ENCODE assay signal across 10 mouse cellular contexts in the genomic region with DNA sequence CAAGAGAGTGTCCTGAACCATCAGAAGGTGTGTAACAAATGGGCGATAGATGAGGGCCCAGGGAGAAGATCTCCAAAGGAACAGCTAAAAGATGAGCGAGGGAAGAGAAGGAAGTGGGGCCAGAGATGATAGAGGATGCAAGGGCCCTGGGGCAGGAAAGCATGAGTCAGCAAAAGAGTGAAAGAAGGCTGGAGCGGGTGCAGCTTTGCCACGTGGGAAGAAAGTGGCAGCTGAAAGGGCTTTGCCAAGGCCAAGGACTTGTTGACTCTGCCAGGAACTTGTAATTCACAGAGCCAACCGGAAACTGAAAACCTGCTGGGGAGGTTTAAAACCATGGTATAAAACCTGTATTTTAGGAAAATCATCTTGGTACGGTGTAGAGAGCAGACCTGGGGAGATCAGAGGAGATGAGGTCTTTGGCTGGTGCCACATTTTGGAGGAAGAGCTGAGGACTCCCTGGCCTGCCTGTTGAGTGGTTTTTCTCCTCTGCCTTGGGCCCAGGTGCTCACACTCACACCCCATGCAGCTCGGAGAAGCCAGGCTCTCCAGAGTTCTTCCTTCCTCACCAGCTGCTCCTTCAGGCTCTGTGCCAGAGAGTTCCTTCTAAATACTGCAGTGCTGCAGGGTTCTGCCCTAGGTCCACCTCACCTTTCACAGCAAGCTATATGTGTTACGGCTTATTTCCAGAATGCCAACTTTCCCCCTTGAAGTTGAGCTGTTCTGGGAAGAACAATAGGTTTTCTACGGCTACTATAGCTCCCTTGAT. TPM values are rescaled to one million over a fixed set of nuclear protein-coding genes. Genes with fewer than 3 reads are reported as not detected.
DNase-seq lines count a peak whose midpoint lies in the region; ATAC-seq and TF ChIP-seq lines count a peak whose summit lies in the region.
"Had no signal": no experiment of that assay in that cellular context is flagged by ENCODE, and none has a peak within 500 bp of the region (broad histone marks: within the 10 kb centered on the region; RNA-seq: fewer than 3 reads in every experiment).

No protein-coding gene starts in this region.

- no peak for ATAC-seq in forebrain, embryonic 11.5 days (replicated peaks; ENCODE audit: low FRiP score)
- ATAC-seq in forebrain, postnatal 0 days: no peak
- peak; percentile 47 for ATAC-seq in common myeloid progenitor, adult 5-6 weeks (replicated peaks; ENCODE audit: low read depth, poor library complexity, severe bottlenecking)
- ATAC-seq in stomach, postnatal 0 days (ENCODE audit: low FRiP score, low TSS enrichment): 0 out of 2 replicates have a peak, but pooled peaks have one; percentile 10
- ATAC-seq: CD4-positive, CD25-positive, alpha-beta regulatory T cell, adult 4 months had no signal

- WGBS in forebrain, embryonic 11.5 days: 85% methylated on average over 9 of the region's 9 CpGs
- WGBS in forebrain, postnatal 0 days: 66% methylated on average over 9 of the region's 9 CpGs
- 65% methylated on average over 9 of the region's 9 CpGs for WGBS in stomach, postnatal 0 days

- H3K36me3 ChIP-seq in forebrain, embryonic 11.5 days (ENCODE audit: control insufficient read depth, insufficient read depth, low read length): peaks cover 2% of the 10 kb centered on the region; the same call in 1 of the 2 replicates
- no peaks in the 10 kb centered on the region for H3K36me3 ChIP-seq in forebrain, postnatal 0 days (ENCODE audit: insufficient read depth)
- peaks cover 24% of the 10 kb centered on the region for H3K36me3 ChIP-seq in stomach, postnatal 0 days (ENCODE audit: control insufficient read depth, insufficient read depth, low read length)

- 0 out of 2 replicates have a peak overlapping the region, but pooled peaks have one; percentile 6 for H3K9ac ChIP-seq in forebrain, embryonic 11.5 days (ENCODE audit: low read length)
- H3K9ac ChIP-seq in forebrain, postnatal 0 days: no peak overlapping the region
- H3K9ac ChIP-seq in stomach, postnatal 0 days (ENCODE audit: low read length): no peak overlapping the region

- no peak overlapping the region for H3K27ac ChIP-seq in forebrain, embryonic 11.5 days (ENCODE audit: low read depth, low read length)
- no peak overlapping the region for H3K27ac ChIP-seq in forebrain, postnatal 0 days (ENCODE audit: low read depth, low read length)
- H3K27ac ChIP-seq in stomach, postnatal 0 days (replicated peaks): no peak overlapping the region

- TF ChIP-seq CTCF in forebrain, postnatal 0 days (IDR thresholded peaks at IDR 0.05; ENCODE audit: low read depth): no peak
- TF ChIP-seq CTCF in stomach, postnatal 0 days (IDR thresholded peaks at IDR 0.05; ENCODE audit: low read depth): no peak

- H3K4me3 ChIP-seq in forebrain, embryonic 11.5 days (ENCODE audit: low read depth, low read length): no peak overlapping the region
- H3K4me3 ChIP-seq in forebrain, postnatal 0 days (ENCODE audit: low read depth, low read length): no peak overlapping the region
- no peak overlapping the region for H3K4me3 ChIP-seq in stomach, postnatal 0 days (ENCODE audit: low read depth, low read length)

- H3K27me3 ChIP-seq in forebrain, embryonic 11.5 days (ENCODE audit: control insufficient read depth, insufficient read depth, low read length): no peaks in the 10 kb centered on the region
- H3K27me3 ChIP-seq in forebrain, postnatal 0 days (ENCODE audit: insufficient read depth, low read length): no peaks in the 10 kb centered on the region
- no peaks in the 10 kb centered on the region for H3K27me3 ChIP-seq in stomach, postnatal 0 days (ENCODE audit: control insufficient read depth, insufficient read depth, low read length)

- DNase-seq in forebrain, embryonic 11.5 days (ENCODE audit: low spot score): no peak
- DNase-seq in forebrain, postnatal 0 days: no peak
- peak; percentile 52 for DNase-seq in ovary, adult 18-20 months (ENCODE audit: low spot score)
- no peak for DNase-seq in ovary, postnatal 36 days (ENCODE audit: low spot score)
- DNase-seq in stomach, postnatal 0 days (ENCODE audit: low spot score): no peak
- no peak for DNase-seq in liver
- no peak for DNase-seq in embryo, embryonic 11 days
- DNase-seq: lung, postnatal 4 days had no signal

- H3K4me2 ChIP-seq in forebrain, embryonic 11.5 days (ENCODE audit: low read depth, low read length, severe bottlenecking): no peak overlapping the region
- no peak overlapping the region for H3K4me2 ChIP-seq in forebrain, postnatal 0 days (ENCODE audit: low read depth)
- no peak overlapping the region for H3K4me2 ChIP-seq in stomach, postnatal 0 days (replicated peaks; ENCODE audit: low read depth)

- H3K4me1 ChIP-seq in forebrain, embryonic 11.5 days (replicated peaks; ENCODE audit: control insufficient read depth, insufficient read depth, low read length): no peaks in the 10 kb centered on the region
- H3K4me1 ChIP-seq in forebrain, postnatal 0 days (ENCODE audit: insufficient read depth): no peaks in the 10 kb centered on the region
- no peaks in the 10 kb centered on the region for H3K4me1 ChIP-seq in stomach, postnatal 0 days (replicated peaks; ENCODE audit: control insufficient read depth, insufficient read depth)

- no peaks in the 10 kb centered on the region for H3K9me3 ChIP-seq in forebrain, embryonic 11.5 days (ENCODE audit: control insufficient read depth, low read length)
- no peaks in the 10 kb centered on the region for H3K9me3 ChIP-seq in forebrain, postnatal 0 days (ENCODE audit: low read length)
- no peaks in the 10 kb centered on the region for H3K9me3 ChIP-seq in stomach, postnatal 0 days (ENCODE audit: control insufficient read depth, low read length)

- TF ChIP-seq EP300 in stomach, postnatal 0 days (optimal IDR thresholded peaks at IDR 0.05): no peak

RNA-seq across cellular contexts. Expression of a gene that starts 9.3 kb away (rescaled TPM):
- 6.0 and 8.1 TPM in 2 replicates for polyA plus RNA-seq in forebrain, embryonic 11.5 days (2014; fragmentation: Nextera tagmentation; extraction: Ambion mirVana)
- total RNA-seq in forebrain, postnatal 0 days (2014; rRNA removed): 6.3 and 11.7 TPM in 2 replicates
- 7.2 and 8.6 TPM in 2 replicates for polyA plus RNA-seq in forebrain, postnatal 0 days (2015; fragmentation: Nextera tagmentation; extraction: Ambion mirVana)
- 1.2 and 2.1 TPM in 2 replicates for total RNA-seq in common myeloid progenitor, adult 5-6 weeks (2017)
- 13.1 and 14.7 TPM in 2 replicates for polyA plus RNA-seq in stomach, postnatal 0 days (2015; fragmentation: Nextera tagmentation; extraction: Ambion mirVana)

RNA-seq across cellular contexts. Expression of a gene that starts 54.6 kb away (rescaled TPM):
- polyA plus RNA-seq in forebrain, embryonic 11.5 days (2014; fragmentation: Nextera tagmentation; extraction: Ambion mirVana): 122 and 127 TPM in 2 replicates
- 54.2 and 54.6 TPM in 2 replicates for total RNA-seq in forebrain, postnatal 0 days (2014; rRNA removed)
- polyA plus RNA-seq in forebrain, postnatal 0 days (2015; fragmentation: Nextera tagmentation; extraction: Ambion mirVana): 79.2 and 100 TPM in 2 replicates
- total RNA-seq in common myeloid progenitor, adult 5-6 weeks (2017): 79.1 and 95.6 TPM in 2 replicates
- polyA plus RNA-seq in stomach, postnatal 0 days (2015; fragmentation: Nextera tagmentation; extraction: Ambion mirVana): 39.8 and 41.4 TPM in 2 replicates

Comparison
In these comparisons a context has a peak if more than half of its experiments do, and no peak if none do; other contexts are left out.
1. ATAC-seq: peak in common myeloid progenitor, adult 5-6 weeks (single experiment) and stomach, postnatal 0 days (single experiment); none in forebrain, embryonic 11.5 days (single experiment) and forebrain, postnatal 0 days (single experiment).